Mouse (Mus musculus) c-Kit-positive CD71-positive TER-119-negative erythroid progenitor cells, embryonic 14.5 days (primary cell): ENCODE measurements around the gene Tspan13.

Experiments
- DNase-seq: peaks from one replicate; pipeline ENCODE4 v3.0.0-alpha.2; 2013; ENCODE audit warnings: low read depth

Gene Tspan13

DNA sequence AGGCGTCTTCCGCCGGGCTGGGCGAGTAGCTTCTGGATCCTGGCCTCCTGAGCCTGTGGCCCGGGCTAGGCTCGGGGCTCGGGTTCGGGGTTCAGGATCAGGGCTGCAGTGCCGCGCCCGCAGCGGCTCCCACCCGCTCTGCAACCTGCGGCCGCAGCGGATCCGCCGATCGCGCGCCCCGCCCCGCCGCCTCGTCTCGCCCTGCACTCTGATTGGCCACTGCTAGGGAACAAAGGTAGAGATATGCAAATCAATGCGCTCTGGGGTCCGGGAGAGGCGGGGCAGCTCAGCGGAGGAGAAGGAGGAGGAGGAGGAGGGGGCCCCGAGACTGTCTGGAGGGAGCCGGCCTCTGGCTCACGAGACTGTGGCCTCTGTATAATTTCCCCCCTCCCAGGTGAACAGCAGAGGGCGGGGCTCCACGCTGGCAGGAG lies at the start of gene Tspan13:
Gene Tspan13, minus strand, starts transcription at position 153 of the 431 bp plus-strand sequence.
- DNase-seq: peak; percentile 81

GRCm38 (mm10) chr12:36091964-36092363 lies 49.7 kb upstream of the Tspan13 start:
- no peak for DNase-seq

DNA sequence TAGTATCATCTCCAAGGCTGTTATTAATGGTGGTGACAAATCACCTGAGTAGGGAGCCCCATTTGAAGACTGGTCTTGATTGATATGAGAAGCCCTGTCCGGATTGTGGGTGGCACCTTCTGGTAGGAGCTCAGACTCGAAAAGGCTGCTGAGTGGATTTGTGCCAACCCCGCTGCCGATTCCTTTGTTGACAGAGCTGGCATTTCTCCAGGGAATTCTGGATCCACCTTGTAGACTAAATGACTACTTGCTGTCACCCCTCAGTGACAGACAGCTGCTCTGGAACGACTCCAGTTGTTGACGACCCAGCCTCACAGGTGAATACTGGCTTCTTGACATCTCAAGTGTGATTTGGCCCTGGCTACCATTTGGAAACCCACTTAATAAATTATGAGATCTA lies 46.9 kb upstream of the Tspan13 start:
- no peak for DNase-seq

- DNase-seq: no peak
Measured at GRCm38 (mm10) chr12:36088804-36089203, 46.5 kb upstream of the Tspan13 start.

GRCm38 (mm10) chr12:36085380-36085779 lies 43.1 kb upstream of the Tspan13 start:
- DNase-seq: no peak

DNA sequence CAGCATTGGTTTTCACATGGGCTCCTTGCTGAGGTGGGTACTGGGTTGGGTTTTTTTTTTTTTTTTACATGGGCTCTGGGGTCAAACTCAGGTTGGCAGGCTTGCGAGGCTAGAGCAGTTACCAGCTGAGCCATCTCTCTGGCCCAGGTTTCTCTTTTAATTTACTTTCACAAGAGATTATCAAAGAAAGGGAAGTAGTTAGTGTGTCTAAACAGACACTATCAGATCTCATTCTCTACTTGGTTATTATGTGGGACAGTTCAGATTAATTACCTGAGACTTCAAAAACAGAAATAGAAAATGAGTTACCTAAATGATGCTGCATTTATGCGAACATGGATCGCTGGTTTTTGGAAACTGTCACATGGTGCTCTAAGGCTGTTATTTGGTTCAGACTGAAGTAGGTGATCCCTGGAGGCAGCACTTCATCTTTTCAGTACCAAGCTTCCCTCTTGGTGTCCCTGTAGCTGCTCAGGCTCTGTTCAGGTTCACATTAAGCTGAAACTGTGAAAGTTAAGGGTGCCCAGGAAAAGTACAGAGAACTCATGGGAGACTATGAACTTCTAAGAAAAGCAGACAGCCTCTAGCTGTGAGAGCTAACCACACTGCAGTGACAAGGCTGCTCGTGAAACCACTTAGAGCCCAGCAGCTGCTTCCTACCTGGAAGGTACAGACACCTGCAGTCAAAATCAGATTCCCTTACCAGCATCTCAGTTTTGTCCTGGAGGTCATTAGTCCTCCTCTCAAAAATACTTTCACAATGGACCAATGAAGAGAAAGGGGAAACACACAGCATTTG lies 36.0 kb upstream of the Tspan13 start:
- no peak for DNase-seq

GRCm38 (mm10) chr12:36072860-36073259 lies 30.6 kb upstream of the Tspan13 start:
- no peak for DNase-seq

DNA sequence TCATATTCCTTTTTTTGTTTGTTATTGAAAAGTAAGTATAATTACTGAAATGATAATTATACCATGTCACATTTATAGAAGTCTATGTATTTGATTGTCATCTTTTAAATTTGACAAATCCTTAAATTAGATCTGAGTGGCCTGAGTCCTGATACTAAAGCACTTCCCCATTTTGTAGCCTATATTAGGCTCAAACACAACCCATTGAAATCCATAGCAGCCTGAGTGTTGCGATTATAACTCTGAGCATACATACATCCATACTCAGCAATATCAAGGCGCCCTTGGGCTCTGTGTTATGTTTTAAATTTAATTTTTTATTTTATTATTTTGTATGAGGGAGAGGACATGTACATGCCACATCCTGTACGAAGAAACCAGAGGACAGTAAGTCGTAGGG lies 27.9 kb upstream of the Tspan13 start:
- DNase-seq: no peak

- DNase-seq: no peak
Measured at GRCm38 (mm10) chr12:36067538-36067937, 25.2 kb upstream of the Tspan13 start.

DNA sequence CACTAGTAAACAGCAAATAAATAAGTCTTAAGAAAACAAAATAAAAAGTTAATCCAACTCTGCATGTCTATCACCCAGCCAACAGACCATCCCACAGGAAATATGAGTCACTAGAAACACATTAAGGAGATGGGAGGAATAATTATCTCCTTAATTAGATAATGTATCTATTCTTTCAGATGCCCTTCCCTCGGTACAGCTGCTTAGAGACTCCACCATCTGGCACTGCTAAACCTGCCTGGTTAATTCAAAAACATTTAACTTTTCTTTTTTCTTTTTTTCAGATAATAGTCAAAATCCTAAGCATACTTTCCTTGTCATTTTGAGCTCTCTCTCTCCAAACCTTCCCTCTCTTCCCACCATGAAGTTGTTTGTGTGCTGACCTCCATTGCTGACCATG lies 23.6 kb upstream of the Tspan13 start:
- DNase-seq: no peak

DNA sequence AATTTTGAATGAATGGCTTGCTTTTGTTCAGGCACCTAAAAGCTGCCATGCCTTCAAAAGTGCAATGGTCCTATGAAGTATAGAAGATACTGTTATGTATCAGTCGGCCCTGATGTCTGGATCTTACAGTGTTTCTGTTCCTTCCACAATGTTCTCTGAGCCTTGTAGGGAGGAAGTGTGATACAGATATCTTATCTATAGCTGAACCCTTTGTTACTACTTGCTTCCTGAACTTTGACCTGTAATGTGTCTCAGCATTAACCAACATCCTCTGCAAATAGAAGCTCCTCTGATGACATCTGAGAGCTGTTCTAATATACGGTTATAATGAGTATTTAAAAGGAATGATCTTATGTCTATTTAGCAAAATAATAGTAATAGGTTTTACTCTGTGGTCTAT lies 15.4 kb upstream of the Tspan13 start:
- DNase-seq: no peak

DNA sequence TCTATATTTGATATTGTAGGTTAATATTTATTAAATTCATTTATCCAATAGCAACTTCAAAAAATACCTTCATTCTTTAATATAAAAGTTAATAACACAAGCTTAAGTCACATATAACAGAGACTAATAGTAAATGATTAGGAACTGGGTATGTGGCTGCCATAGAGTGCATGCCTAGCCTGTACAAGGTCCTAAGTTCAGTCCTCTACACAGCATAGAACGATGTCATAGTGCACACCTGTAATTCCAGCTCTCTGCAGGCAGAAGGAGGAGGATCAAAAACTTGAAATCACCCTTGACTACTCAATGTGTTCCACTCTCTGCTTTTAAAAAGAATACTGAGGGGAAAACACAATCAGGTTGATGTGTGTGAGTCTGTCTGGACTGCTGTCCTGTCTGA lies 8.0 kb upstream of the Tspan13 start:
- no peak for DNase-seq

GRCm38 (mm10) chr12:36047593-36047992 lies 5.3 kb upstream of the Tspan13 start:
- no peak for DNase-seq

GRCm38 (mm10) chr12:36046196-36046595 lies 3.9 kb upstream of the Tspan13 start:
- DNase-seq: no peak

GRCm38 (mm10) chr12:36044691-36045090 lies 2.4 kb upstream of the Tspan13 start:
- DNase-seq: no peak

DNA sequence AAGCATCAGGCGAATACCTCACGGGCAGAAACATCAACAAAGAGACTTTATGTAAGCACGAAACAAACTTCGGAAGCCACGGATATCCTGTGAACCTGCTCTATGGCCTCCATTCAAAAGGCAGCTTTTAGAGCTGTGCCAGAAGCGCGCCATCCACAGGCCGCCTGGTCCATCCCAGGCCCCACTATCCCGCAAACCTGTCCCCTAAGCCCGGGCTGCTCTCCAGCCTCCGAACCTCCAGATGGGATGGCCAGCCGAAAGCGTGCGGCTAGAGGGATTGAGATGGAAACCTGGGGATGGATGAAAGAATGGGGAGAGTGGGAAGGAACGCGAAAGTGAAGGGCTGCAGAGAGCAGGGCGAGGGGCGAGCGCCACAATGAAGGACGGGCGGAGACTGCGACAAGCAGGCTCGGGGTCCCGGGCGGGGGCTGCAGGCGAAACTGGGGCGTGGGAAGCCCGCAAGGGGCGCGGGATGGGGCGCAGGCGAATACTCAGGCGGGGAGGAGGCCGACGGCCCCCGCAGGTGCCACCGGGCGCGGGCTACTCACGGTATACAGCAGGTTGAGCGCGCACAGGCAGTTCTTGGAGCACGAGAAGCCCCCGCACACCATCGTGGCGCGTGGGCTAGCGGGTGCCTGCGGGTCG lies 475 bp downstream of the Tspan13 start:
- peak; percentile 37 for DNase-seq

- DNase-seq: no peak
Measured at GRCm38 (mm10) chr12:36041281-36041589, 1.1 kb downstream of the Tspan13 start.

GRCm38 (mm10) chr12:36040571-36041280 lies 1.6 kb downstream of the Tspan13 start:
- no peak for DNase-seq

DNA sequence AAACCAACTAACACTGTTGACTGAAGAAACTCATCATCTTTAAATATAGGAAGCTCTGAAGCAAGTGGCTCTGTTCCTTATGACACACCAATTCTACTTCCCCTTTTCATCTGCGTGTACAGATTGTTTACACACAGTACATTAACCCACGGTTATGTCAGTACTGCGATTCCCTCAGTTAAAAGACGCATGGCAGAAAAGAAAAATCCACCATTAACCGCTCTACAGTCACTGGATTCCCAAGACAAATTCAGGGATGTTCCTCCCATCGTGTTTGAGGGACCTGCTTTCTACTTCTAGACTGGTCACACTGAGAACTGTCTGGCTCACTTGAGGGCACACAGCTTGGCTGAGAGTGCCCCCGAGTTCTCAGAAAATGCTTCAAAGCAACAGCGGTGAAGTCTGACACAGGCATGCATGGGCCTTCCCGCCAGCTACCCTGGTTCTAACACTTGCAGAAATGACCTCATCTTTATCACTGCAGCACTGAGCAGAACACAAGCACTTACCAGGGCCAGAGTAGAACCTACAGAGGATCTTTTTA lies 2.7 kb downstream of the Tspan13 start:
- DNase-seq: no peak

DNA sequence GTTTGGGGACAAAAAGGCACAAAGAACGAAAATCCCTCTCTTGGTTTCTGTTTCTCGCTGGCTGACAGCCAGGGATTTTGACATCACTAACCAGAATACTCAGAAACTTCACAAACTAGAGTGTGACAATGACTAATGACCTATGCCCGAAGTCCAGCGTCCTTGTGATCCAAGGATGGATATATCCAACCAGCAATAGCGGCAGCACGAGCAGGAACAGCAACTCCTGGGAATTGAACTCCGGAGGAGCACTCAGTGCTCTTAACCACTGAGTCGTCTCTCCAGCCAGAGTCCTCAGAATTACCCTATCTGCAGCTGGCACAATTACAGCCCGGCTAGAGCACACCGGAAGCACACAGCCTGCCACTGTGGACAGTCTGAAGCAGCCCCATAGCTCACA lies 5.5 kb downstream of the Tspan13 start:
- DNase-seq: no peak

- DNase-seq: no peak
Measured at GRCm38 (mm10) chr12:36036121-36036520, 6.2 kb downstream of the Tspan13 start.

DNA sequence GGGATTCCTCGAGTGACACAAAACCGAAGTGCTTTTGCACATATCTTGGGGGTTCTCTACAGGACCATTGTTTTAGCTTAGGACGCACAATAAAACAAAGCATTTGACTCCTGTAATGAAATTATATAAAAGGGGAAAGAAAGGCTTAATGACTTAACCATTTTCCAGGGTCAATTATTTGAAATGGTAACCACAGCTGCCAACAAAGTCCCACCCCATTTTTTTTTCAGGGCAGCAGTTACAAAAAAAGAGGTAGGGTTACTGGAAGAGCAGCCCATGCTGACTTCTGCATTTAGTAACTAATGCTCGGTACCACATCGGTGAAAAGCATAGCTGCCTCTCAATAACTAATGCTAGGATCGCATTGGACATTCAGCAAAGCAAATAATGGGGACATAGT lies 6.8 kb downstream of the Tspan13 start:
- DNase-seq: no peak

GRCm38 (mm10) chr12:36032419-36032818 lies 9.9 kb downstream of the Tspan13 start:
- no peak for DNase-seq
